Mouse (Mus musculus) spleen, adult 2 months (tissue): ENCODE data around the gene Denr.

ENCODE experiments used
- CTCF ChIP-seq: fragments of 200-500 bp; IDR thresholded peaks from 2 replicates; pipeline ENCODE4 v1.5.1; 2011; ENCODE audit warnings: mild to moderate bottlenecking, inconsistent platforms; ENCODE audit not compliant: insufficient read depth, insufficient read length, insufficient replicate concordance; ENCODE audit errors: extremely low read depth
- POLR2A ChIP-seq: fragments of 200-500 bp; IDR thresholded peaks from 2 replicates; pipeline ENCODE4 v1.6.1; 2011; ENCODE audit warnings: low read depth, low read length, inconsistent platforms

- TF ChIP-seq POLR2A (no peak), CTCF (no peak)
These were observed 29.0 kb downstream of the Denr start for GRCm38 (mm10) chr5:123935931-123936330.
